Mouse (Mus musculus): Measurements from ENCODE around the gene Adam15.

Gene Adam15

GRCm38 (mm10) chr3:89354816-89355511, 5.2 kb upstream of the Adam15 start:
- DNase-seq (ENCODE audit: low spot score): peak; percentile 94

- no peak for DNase-seq (ENCODE audit: low spot score)
Observed at GRCm38 (mm10) chr3:89351271-89351670, 1.5 kb upstream of the Adam15 start.

GRCm38 (mm10) chr3:89348911-89349868, 606 bp downstream of the Adam15 start:
- DNase-seq (ENCODE audit: low spot score): no peak

GRCm38 (mm10) chr3:89347916-89348315, 1.9 kb downstream of the Adam15 start:
- DNase-seq (ENCODE audit: low spot score): no peak

- peak; percentile 37 for DNase-seq (ENCODE audit: low spot score)
Observed at GRCm38 (mm10) chr3:89346815-89347540, 2.8 kb downstream of the Adam15 start.

- DNase-seq (ENCODE audit: low spot score): no peak
Observed at GRCm38 (mm10) chr3:89343279-89343678, 6.5 kb downstream of the Adam15 start.

GRCm38 (mm10) chr3:89341794-89342193, 8.0 kb downstream of the Adam15 start:
- no peak for DNase-seq (ENCODE audit: low spot score)

GRCm38 (mm10) chr3:89340465-89340864, 9.3 kb downstream of the Adam15 start:
- DNase-seq (ENCODE audit: low spot score): peak; percentile 89

- peak; percentile 83 for DNase-seq (ENCODE audit: low spot score)
Observed at GRCm38 (mm10) chr3:89339416-89339815, 10.4 kb downstream of the Adam15 start.

- DNase-seq (ENCODE audit: low spot score): peak; percentile 79
Observed at GRCm38 (mm10) chr3:89337721-89338578, 11.8 kb downstream of the Adam15 start, which contains the start of gene Efna4. Efna4 (minus strand) TSS chr3:89338028.

GRCm38 (mm10) chr3:89337062-89337720, 12.6 kb downstream of the Adam15 start:
- no peak for DNase-seq (ENCODE audit: low spot score)

- DNase-seq (ENCODE audit: low spot score): no peak
Observed at GRCm38 (mm10) chr3:89336529-89336928, 13.3 kb downstream of the Adam15 start.

- DNase-seq (ENCODE audit: low spot score): peak; percentile 42
Observed at GRCm38 (mm10) chr3:89333053-89333452, 16.7 kb downstream of the Adam15 start.

GRCm38 (mm10) chr3:89332476-89332875, 17.3 kb downstream of the Adam15 start:
- no peak for DNase-seq (ENCODE audit: low spot score)

GRCm38 (mm10) chr3:89332013-89332412, 17.8 kb downstream of the Adam15 start:
- no peak for DNase-seq (ENCODE audit: low spot score)

- no peak for DNase-seq (ENCODE audit: low spot score)
Observed at GRCm38 (mm10) chr3:89331561-89331960, 18.2 kb downstream of the Adam15 start.

GRCm38 (mm10) chr3:89330948-89331347, 18.8 kb downstream of the Adam15 start:
- no peak for DNase-seq (ENCODE audit: low spot score)

- DNase-seq (ENCODE audit: low spot score): no peak
Observed at GRCm38 (mm10) chr3:89330346-89330745, 19.4 kb downstream of the Adam15 start.

- DNase-seq (ENCODE audit: low spot score): no peak
Observed at GRCm38 (mm10) chr3:89328623-89329022, 21.2 kb downstream of the Adam15 start.

GRCm38 (mm10) chr3:89327371-89327870, 22.4 kb downstream of the Adam15 start:
- peak; percentile 38 for DNase-seq (ENCODE audit: low spot score)

- no peak for DNase-seq (ENCODE audit: low spot score)
Observed at GRCm38 (mm10) chr3:89325882-89326281, 23.9 kb downstream of the Adam15 start.
